Mouse (Mus musculus) erythroblast, embryonic 14.5 days (primary cell): Measurements from ENCODE around the gene Tmem211. TPM values are rescaled to one million over a fixed set of nuclear protein-coding genes. Genes with fewer than 3 reads are reported as not detected.

Experiments
- H3K27me3 ChIP-seq: 2 replicates; pipeline ENCODE4 v1.6.1; 2012; ENCODE audit warnings: inconsistent platforms; ENCODE audit not compliant: control insufficient read depth
- H3K36me3 ChIP-seq: 2 replicates; pipeline ENCODE4 v1.6.1; 2012; ENCODE audit warnings: mild to moderate bottlenecking, inconsistent platforms; ENCODE audit not compliant: control insufficient read depth
- H3K4me1 ChIP-seq: 2 replicates; pipeline ENCODE4 v1.6.1; 2012; ENCODE audit warnings: inconsistent platforms; ENCODE audit not compliant: control insufficient read depth
- H3K4me3 ChIP-seq: replicated peaks from 2 replicates; pipeline ENCODE3; 2012; ENCODE audit warnings: moderate library complexity, mild to moderate bottlenecking, inconsistent platforms
- H3K9me3 ChIP-seq: 2 replicates; pipeline ENCODE4 v1.6.1; 2012; ENCODE audit warnings: low read length, inconsistent platforms, mixed read lengths; ENCODE audit not compliant: control insufficient read depth
- GATA1 ChIP-seq: IDR thresholded peaks from 2 replicates; pipeline ENCODE4 v1.6.1; 2012; ENCODE audit warnings: low read length, inconsistent platforms, mixed read lengths
- TAL1 ChIP-seq: IDR thresholded peaks from 3 replicates; pipeline ENCODE4 v1.6.1; 2012; ENCODE audit warnings: low read length, inconsistent platforms, mixed read lengths
- polyA plus RNA-seq: library from polyadenylated mRNA; stranded (reverse); fragments of >175 nt; gene quantifications from 2 replicates; pipeline ENCODE4 v1.2.3, GENCODE M21; 2012

Tmem211 gene
- polyA plus RNA-seq, 1 experiment: not detected

DNA sequence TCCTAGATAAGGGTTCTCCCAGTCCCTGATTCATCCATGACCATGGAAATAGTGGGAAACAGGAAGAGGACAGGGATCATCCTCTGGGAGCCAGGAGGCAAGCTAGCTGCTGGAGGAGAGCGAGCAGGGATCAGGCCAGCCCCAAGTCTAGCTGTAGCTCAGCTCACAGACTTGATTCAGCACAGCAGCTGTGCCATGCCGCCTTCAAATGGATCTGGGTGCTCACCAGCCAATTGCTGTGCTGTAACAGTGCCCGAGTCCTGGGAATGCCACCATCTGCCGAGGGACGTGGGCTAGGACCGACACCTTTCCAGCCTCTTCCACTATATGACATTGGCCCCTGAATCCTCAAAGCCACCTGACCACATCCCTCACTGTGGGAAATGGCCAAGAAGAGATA, 30.8 kb upstream of the Tmem211 start:
- H3K4me3 ChIP-seq: no peak overlapping the region
- no peaks in the 10 kb centered on the region for H3K9me3 ChIP-seq
- H3K27me3 ChIP-seq: no peaks in the 10 kb centered on the region
- H3K4me1 ChIP-seq: no peaks in the 10 kb centered on the region
- no peak for TF ChIP-seq GATA1
- TF ChIP-seq TAL1: no peak
- no peaks in the 10 kb centered on the region; the same call in 1 of the 2 replicates for H3K36me3 ChIP-seq

DNA sequence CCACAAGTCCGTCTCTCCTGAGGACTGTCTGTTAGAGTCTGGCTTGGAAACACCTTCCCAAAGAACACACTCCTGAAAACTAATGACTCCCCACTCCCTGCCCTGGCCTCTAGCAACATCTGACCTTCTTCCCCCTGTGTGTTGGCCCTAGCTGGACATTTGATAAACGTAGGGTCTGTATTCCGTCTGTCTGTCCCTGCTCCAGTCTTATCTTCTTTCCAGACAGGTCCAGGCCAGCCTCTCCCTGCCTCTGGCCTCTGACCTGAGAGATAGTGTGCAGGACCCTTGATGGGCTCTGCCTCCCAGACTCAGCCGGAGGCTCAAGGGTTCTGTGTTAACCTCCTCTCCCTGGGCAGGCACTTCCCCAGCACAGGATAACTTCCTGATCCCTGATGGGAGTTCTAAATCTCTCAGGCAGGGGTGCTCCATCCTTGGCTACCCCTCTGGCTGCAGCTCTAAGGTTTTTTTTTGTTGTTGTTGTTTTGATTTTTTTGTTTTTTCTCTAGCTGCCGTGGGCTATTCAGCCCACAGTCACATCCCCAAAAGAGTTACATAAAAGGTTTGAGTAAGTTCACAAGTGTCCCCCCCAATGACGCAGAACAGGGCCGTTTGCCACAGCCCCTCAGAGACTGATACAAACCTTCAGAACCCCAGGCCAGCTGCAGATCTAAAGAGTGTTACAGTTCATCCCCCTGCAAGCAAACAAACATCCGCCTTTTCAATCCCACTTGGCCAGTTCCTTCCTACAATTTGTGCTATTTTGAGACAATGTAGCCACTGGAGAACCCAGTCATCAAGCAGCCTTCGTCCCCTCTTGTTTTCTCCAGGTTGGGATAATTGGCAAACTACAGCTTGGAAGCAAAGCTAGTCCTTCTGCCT, 29.6 kb upstream of the Tmem211 start:
- TF ChIP-seq TAL1 (no peak), GATA1 (no peak)
- no peak overlapping the region for H3K4me3 ChIP-seq
- H3K36me3 ChIP-seq: no peaks in the 10 kb centered on the region
- no peaks in the 10 kb centered on the region for H3K27me3 ChIP-seq
- no peaks in the 10 kb centered on the region for H3K4me1 ChIP-seq
- no peaks in the 10 kb centered on the region for H3K9me3 ChIP-seq

- no peak for TF ChIP-seq GATA1
- no peak for TF ChIP-seq TAL1
- no peaks in the 10 kb centered on the region for H3K9me3 ChIP-seq
- no peaks in the 10 kb centered on the region for H3K36me3 ChIP-seq
- no peaks in the 10 kb centered on the region for H3K4me1 ChIP-seq
- H3K27me3 ChIP-seq: no peaks in the 10 kb centered on the region
- no peak overlapping the region for H3K4me3 ChIP-seq
Observed at GRCm38 (mm10) chr5:113199126-113199771, 27.5 kb upstream of the Tmem211 start.

DNA sequence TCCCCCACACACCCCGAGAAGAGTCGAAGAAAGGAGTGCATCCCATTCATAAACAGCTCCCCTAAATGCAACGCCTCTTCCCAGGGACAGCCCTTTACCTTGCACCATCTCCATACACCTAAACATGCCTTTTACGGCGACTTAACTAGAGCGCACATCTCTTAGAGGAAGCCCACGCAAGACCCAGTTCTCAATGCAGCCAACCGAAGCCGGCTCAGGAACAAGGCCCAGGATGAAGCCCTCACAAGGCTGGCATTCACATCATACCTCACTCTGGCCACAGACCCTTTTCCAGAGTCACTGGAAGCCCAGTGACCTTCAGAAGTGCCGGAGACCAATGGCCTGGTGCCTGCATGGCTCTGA, 27.0 kb upstream of the Tmem211 start:
- Histone ChIP-seq H3K4me1 (no peaks in the 10 kb centered on the region), H3K9me3 (no peaks in the 10 kb centered on the region), H3K36me3 (no peaks in the 10 kb centered on the region), H3K4me3 (no peak overlapping the region), H3K27me3 (no peaks in the 10 kb centered on the region)
- no peak for TF ChIP-seq TAL1
- TF ChIP-seq GATA1: no peak

DNA sequence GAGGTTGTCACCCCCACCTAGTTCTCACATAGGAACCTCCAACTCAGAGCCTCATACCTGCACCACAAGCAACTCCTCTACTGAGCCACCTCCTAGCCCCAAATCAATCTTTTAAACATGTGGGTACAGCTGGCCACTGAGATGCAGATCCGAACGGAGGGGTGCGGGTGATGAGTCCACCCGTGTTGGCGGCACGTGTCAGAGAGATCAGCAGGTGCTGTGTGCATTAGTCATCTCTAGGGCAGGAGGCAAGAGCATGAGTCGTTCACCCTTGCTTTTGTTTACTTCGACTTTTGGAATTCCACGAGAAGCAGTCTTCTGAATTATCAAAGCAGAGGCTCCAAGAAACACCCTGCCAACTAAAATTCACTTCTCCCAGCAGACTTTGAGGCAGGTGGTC, 22.5 kb upstream of the Tmem211 start:
- no peaks in the 10 kb centered on the region for H3K9me3 ChIP-seq
- H3K4me3 ChIP-seq: no peak overlapping the region
- H3K36me3 ChIP-seq: no peaks in the 10 kb centered on the region
- no peaks in the 10 kb centered on the region for H3K27me3 ChIP-seq
- no peaks in the 10 kb centered on the region for H3K4me1 ChIP-seq
- TF ChIP-seq GATA1 (no peak), TAL1 (no peak)

DNA sequence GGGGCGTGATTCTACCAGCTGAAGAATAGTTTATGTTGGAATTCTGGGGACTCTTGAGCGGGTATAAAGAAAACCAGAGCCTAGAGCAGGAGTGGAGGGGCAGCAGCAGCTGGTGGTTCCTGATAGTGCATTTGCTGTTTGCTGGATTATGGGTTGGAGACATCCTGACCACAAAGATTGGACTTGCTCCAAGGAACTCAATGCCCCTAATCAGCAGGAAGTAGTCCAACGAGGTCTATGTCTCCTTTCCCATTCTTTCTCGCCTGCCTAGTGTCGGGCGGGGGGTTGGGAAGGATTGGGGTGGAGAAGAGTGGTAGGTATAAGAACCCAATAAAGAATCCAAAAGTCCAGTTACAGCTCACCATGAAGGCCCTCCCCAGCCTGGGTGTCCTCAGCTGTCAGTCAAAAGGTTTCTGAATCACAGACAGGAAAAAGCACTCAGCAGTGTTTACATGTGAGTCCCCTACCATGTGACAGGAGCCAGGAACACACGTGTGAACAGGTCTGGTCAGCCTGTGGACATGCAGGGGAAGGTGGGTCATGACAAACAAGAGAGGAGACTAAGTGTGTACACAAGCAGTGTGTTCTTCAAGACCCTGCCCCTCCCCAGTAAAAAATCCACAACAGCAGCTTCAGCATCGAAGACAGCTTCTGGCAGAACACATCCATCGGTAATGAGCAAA, 19.9 kb upstream of the Tmem211 start:
- Histone ChIP-seq H3K27me3 (no peaks in the 10 kb centered on the region), H3K4me1 (no peaks in the 10 kb centered on the region), H3K4me3 (no peak overlapping the region), H3K36me3 (no peaks in the 10 kb centered on the region), H3K9me3 (no peaks in the 10 kb centered on the region)
- TF ChIP-seq GATA1 (no peak), TAL1 (no peak)

DNA sequence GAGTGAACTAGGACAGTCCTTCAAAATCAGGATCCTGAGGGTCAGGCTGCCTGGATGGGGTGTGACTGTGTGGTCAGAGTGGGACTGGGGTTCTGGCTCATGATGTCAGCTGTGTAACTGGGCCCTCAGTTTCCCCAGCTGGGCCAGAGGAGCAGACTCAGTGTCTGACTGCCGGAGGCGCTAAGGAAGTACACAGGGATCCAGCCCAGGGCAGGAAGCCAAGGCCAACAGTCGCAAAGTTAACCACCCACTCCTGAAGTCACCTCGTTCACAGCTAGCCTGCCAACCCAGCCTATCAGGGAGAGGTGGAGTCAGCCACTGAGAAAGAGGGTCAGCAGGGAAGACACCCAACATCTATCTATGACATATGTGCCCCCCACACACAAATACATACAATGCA, 18.7 kb upstream of the Tmem211 start:
- TF ChIP-seq TAL1 (no peak), GATA1 (no peak)
- Histone ChIP-seq H3K9me3 (no peaks in the 10 kb centered on the region), H3K4me1 (no peaks in the 10 kb centered on the region), H3K27me3 (no peaks in the 10 kb centered on the region), H3K4me3 (no peak overlapping the region), H3K36me3 (no peaks in the 10 kb centered on the region)

GRCm38 (mm10) chr5:113208622-113209400, 17.9 kb upstream of the Tmem211 start:
- Histone ChIP-seq H3K36me3 (no peaks in the 10 kb centered on the region), H3K4me1 (no peaks in the 10 kb centered on the region), H3K27me3 (no peaks in the 10 kb centered on the region), H3K4me3 (no peak overlapping the region), H3K9me3 (no peaks in the 10 kb centered on the region)
- TF ChIP-seq TAL1: no peak
- no peak for TF ChIP-seq GATA1

DNA sequence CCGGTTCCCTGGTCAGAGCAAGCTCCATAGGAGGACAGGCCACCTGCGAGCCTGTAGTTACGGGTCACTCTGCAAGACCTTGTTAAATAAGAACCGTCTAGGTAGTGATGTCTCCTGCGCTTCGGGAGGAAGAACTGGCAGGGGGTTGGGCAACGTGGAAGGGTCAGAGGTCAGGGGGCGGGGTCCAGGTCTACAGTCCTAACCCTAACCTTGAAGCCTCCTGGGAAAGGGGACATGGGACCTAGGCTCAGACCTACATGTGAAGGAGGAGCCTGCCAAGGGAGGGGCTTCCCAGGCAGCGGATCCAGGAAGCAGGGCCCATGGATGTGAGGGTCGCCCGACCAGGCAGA, 17.3 kb upstream of the Tmem211 start:
- Histone ChIP-seq H3K4me3 (no peak overlapping the region), H3K4me1 (no peaks in the 10 kb centered on the region), H3K27me3 (no peaks in the 10 kb centered on the region), H3K36me3 (no peaks in the 10 kb centered on the region), H3K9me3 (no peaks in the 10 kb centered on the region)
- TF ChIP-seq GATA1: no peak
- TF ChIP-seq TAL1: no peak
